Mouse (Mus musculus) liver (tissue): ENCODE data around the gene Il12a.
A peak's percentile ranks its signal among the peaks of the same experiment; 100 is the strongest.

ENCODE experiments used
- DNase-seq: peaks from one replicate; pipeline ENCODE4 v3.0.0-alpha.2; 2020; ENCODE audit warnings: mixed read lengths

Gene Il12a

GRCm38 (mm10) chr3:68686852-68687560, 3.4 kb upstream of the Il12a start:
- no peak for DNase-seq

GRCm38 (mm10) chr3:68689346-68689745, 1.1 kb upstream of the Il12a start:
- no peak for DNase-seq

GRCm38 (mm10) chr3:68691100-68691778, 795 bp downstream of the Il12a start:
- no peak for DNase-seq

- DNase-seq = no peak
These were observed 1.6 kb downstream of the Il12a start for GRCm38 (mm10) chr3:68691938-68692599.

GRCm38 (mm10) chr3:68692600-68693225, 2.3 kb downstream of the Il12a start:
- no peak for DNase-seq

- DNase-seq = peak; percentile 22
These were observed 3.1 kb downstream of the Il12a start for GRCm38 (mm10) chr3:68693441-68694048.

GRCm38 (mm10) chr3:68695321-68695720, 4.9 kb downstream of the Il12a start:
- DNase-seq = no peak

GRCm38 (mm10) chr3:68696495-68697200, 6.2 kb downstream of the Il12a start:
- no peak for DNase-seq

- DNase-seq = no peak
These were observed 8.2 kb downstream of the Il12a start for GRCm38 (mm10) chr3:68698601-68699000.

- no peak for DNase-seq
These were observed 9.6 kb downstream of the Il12a start for GRCm38 (mm10) chr3:68700091-68700490.

GRCm38 (mm10) chr3:68706307-68706706, 15.9 kb downstream of the Il12a start:
- DNase-seq = no peak

- peak; percentile 52 for DNase-seq
These were observed 17.8 kb downstream of the Il12a start for GRCm38 (mm10) chr3:68708230-68708629.

GRCm38 (mm10) chr3:68709198-68709797, 18.9 kb downstream of the Il12a start:
- peak; percentile 75 for DNase-seq

GRCm38 (mm10) chr3:68710436-68710835, 20.0 kb downstream of the Il12a start:
- DNase-seq = no peak

- DNase-seq = no peak
These were observed 21.1 kb downstream of the Il12a start for GRCm38 (mm10) chr3:68711510-68711909.

GRCm38 (mm10) chr3:68713550-68713949, 23.1 kb downstream of the Il12a start:
- DNase-seq = peak; percentile 62

GRCm38 (mm10) chr3:68717346-68717745, 26.9 kb downstream of the Il12a start:
- peak; percentile 43 for DNase-seq

- DNase-seq = no peak
These were observed 28.9 kb downstream of the Il12a start for GRCm38 (mm10) chr3:68719229-68719819.

GRCm38 (mm10) chr3:68720258-68720657, 29.8 kb downstream of the Il12a start:
- peak; percentile 31 for DNase-seq

GRCm38 (mm10) chr3:68741955-68742354, 51.5 kb downstream of the Il12a start:
- DNase-seq = no peak

GRCm38 (mm10) chr3:68742718-68743471, 52.5 kb downstream of the Il12a start:
- no peak for DNase-seq
